Mouse (Mus musculus) E14TG2a.4 (cell line): ENCODE measurements at regions not wholly inside any gene's neighbourhood (a gene's known extent, or its start where the extent isn't known, plus 50 kb on each side); places are given as distances from the start of the nearest gene placed in this dataset.

Source experiments
- CTCF ChIP-seq: conservative IDR thresholded peaks from 2 replicates; pipeline ENCODE4 v1.5.1; 2014; ENCODE audit warnings: low read length
- POU5F1 ChIP-seq: IDR thresholded peaks from 2 replicates; pipeline ENCODE4 v1.6.1; 2014; ENCODE audit warnings: low read length, borderline replicate concordance

- TF ChIP-seq CTCF (no peak), POU5F1 (no peak)
These were observed 68.3 kb upstream of the Pex5l start for GRCm38 (mm10) chr3:33211224-33211817.
